Mouse (Mus musculus) embryonic facial prominence, embryonic 11.5 days (tissue): Measurements from ENCODE around the gene Stat6. TPM values are rescaled to one million over a fixed set of nuclear protein-coding genes. Genes with fewer than 3 reads are reported as not detected.

Experiments
- ATAC-seq: fragments of 200-750 bp; cut with Nextera tagmentation; replicated peaks from 2 replicates; pipeline ENCODE4 v1.8.0; 2017; ENCODE audit warnings: low read depth; ENCODE audit not compliant: insufficient number of reproducible peaks, low FRiP score, low TSS enrichment
- DNase-seq: peaks from one replicate; pipeline ENCODE4 v3.0.0-alpha.2; 2015; ENCODE audit warnings: low spot score
- H3K27ac ChIP-seq: fragments of 300-500 bp; sonication (generic); replicated peaks from 2 replicates; pipeline ENCODE4 v1.5.1; 2014; ENCODE audit warnings: mild to moderate bottlenecking, low read depth, low read length, control low read depth
- H3K27me3 ChIP-seq: fragments of 300-500 bp; sonication (generic); 2 replicates; pipeline ENCODE4 v1.6.1; 2014; ENCODE audit warnings: mild to moderate bottlenecking, low read length, moderate library complexity, mixed read lengths; ENCODE audit not compliant: control insufficient read depth, insufficient read depth
- H3K36me3 ChIP-seq: fragments of 300-500 bp; sonication (generic); replicated peaks from 2 replicates; pipeline ENCODE4 v1.6.1; 2014; ENCODE audit warnings: low read depth, mild to moderate bottlenecking, low read length, moderate library complexity, mixed read lengths; ENCODE audit not compliant: control insufficient read depth, insufficient read depth
- H3K4me1 ChIP-seq: fragments of 300-500 bp; sonication (generic); 2 replicates; pipeline ENCODE4 v1.6.1; 2014; ENCODE audit warnings: low read length, mixed read lengths; ENCODE audit not compliant: control insufficient read depth, insufficient read depth
- H3K4me2 ChIP-seq: fragments of 300-500 bp; sonication (generic); 2 replicates; pipeline ENCODE4 v1.6.1; 2014; ENCODE audit warnings: low read depth, mild to moderate bottlenecking, control low read depth, low read length, moderate library complexity
- H3K4me3 ChIP-seq: fragments of 300-500 bp; sonication (generic); 2 replicates; pipeline ENCODE4 v1.5.1; 2014; ENCODE audit warnings: low read depth, low read length, control low read depth
- H3K9ac ChIP-seq: fragments of 300-500 bp; sonication (generic); replicated peaks from 2 replicates; pipeline ENCODE4 v1.6.1; 2014; ENCODE audit warnings: mild to moderate bottlenecking, control low read depth, low read length
- H3K9me3 ChIP-seq: fragments of 300-500 bp; sonication (generic); replicated peaks from 2 replicates; pipeline ENCODE4 v1.6.1; 2016; ENCODE audit warnings: mild to moderate bottlenecking, low read length, inconsistent platforms, mixed read lengths; ENCODE audit not compliant: control insufficient read depth
- WGBS: fragments of 180-500 bp; shearing (Covaris S2); extraction: QIAGEN DNeasy Blood & Tissue Kit; methylation state at CpG from one replicate; pipeline ENCODE4 v1.1.7; 2014; 5-methylcytosine and 5-hydroxymethylcytosine counted together
- polyA plus RNA-seq: library from polyadenylated mRNA; unstranded; fragments of >200 nt; fragmentation: Nextera tagmentation; extraction: Ambion mirVana; gene quantifications from 2 replicates; pipeline ENCODE4 v1.2.1, GENCODE M21; 2014

Gene Stat6
- polyA plus RNA-seq, 1 experiment from 2014 or later: 8.2 TPM

DNA sequence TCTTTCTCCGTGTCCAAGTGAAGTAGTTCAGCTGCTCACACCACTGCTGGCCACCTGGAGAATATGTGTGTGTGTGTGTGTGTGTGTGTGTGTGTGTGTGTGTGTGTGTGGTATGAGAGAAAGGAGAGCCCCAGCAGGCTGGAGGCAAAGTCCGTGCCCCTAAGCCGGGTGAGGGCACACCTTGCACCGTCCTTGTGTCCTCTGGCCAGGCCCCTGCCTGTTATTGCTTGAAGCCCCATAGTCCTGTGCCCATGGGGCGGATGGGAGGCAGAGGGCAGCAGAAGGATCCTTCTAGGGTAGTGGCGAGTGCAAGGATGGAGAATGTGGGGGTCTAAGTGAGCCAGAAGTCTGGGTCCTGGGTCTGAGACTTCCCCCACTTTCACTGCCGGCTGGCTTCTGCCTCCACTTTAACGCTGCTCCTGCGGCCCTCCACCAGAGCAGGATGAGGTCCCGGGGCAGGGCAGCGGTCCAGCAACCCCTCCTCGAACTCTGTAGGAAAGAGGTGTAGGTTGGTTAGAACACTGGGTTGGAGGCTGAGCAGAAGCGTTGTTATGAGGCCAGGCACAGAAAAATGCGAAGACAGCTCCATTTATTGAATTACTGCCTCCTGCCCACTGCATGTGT lies 18.6 kb downstream of the Stat6 start:
- WGBS: 23% methylated on average over 14 of the region's 14 CpGs
- Histone ChIP-seq H3K9ac (no peak overlapping the region; the same call in 1 of the 2 replicates), H3K27ac (0 out of 2 replicates have a peak overlapping the region, but pooled peaks have one; percentile 28), H3K9me3 (no peaks in the 10 kb centered on the region), H3K4me3 (peak overlapping the region; percentile 6; the same call in 1 of the 2 replicates), H3K4me1 (peaks cover 26% of the 10 kb centered on the region), H3K4me2 (peak overlapping the region; percentile 27), H3K27me3 (peaks cover 2% of the 10 kb centered on the region; the same call in 1 of the 2 replicates), H3K36me3 (peaks cover 2% of the 10 kb centered on the region; the same call in 1 of the 2 replicates)
- ATAC-seq: no peak
- no peak for DNase-seq

DNA sequence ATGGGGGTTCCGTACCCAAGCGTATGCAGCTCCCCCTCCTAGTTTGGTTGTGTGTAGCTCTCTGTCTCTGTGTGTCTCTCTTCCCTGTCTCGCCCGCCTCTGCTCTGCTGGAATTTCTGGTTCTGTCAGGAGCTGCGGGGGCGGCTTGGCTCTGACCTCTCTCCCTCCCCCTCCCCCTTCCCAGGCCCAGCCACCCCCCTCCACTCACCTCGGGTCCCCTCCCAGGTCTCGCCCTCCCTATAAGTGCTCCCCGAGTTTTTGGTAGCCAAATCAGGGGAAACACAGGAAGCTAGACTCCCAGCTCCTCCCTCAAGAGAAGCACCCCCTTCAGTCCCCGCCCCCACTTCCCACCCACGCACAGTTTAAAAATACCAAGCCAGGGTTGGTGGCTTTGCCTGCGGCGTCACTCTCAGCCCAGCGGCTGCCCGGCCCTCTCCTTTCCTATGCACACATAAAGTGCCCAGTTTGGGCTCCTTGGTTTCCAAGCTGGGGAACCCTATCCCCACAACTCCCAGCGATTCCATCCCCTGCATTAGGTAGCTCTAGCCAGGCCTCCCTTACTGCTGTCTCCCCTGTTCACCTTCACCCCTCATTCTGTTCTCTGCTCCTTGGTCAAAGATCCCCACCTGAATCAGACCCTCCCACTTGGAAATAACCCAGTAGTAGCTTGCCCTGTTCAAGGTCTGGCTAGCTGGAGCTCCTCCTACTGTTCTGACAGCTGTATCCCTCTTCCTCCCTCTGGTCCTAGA lies 19.3 kb downstream of the Stat6 start:
- 8% methylated on average over 16 of the region's 16 CpGs for WGBS
- peaks cover 26% of the 10 kb centered on the region for H3K4me1 ChIP-seq
- peak overlapping the region; percentile 6; the same call in 1 of the 2 replicates for H3K4me3 ChIP-seq
- H3K9me3 ChIP-seq: no peaks in the 10 kb centered on the region
- H3K9ac ChIP-seq: peak overlapping the region; percentile 32
- H3K27me3 ChIP-seq: peaks cover 2% of the 10 kb centered on the region; the same call in 1 of the 2 replicates
- peaks cover 2% of the 10 kb centered on the region; the same call in 1 of the 2 replicates for H3K36me3 ChIP-seq
- peak overlapping the region; percentile 27 for H3K4me2 ChIP-seq
- DNase-seq (peak; percentile 61), ATAC-seq (no peak)
- H3K27ac ChIP-seq: peak overlapping the region; percentile 67

DNA sequence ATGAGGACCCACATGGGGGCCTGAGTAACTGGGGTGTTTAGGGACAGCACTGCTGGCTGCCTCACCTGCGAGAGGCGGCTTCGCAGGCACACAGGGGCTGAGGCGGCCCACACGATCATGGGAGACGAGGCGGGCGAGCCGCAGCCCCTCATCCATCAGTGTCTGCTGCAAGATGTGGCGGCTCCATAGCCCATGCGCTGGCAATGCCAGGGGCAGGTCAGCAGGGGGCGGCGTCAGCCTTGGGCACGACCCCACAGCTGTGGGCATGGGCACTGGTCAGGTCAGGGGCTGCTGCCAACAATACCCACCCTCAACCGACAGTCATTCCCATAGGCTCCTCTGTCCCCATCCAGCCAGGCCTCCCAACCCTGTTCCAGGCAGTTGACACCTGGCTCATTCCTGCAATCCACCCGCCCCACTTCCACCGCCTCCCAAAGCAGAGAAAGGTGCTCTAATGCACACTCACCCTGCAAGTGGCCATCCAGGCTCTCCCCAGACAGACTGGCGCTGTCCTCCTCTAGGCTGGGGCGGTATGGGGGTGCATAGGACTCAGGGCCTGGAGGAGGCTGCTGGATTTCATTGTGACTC lies 20.0 kb downstream of the Stat6 start:
- WGBS: 31% methylated on average over 19 of the region's 19 CpGs
- peak overlapping the region; percentile 12 for H3K4me3 ChIP-seq
- peaks cover 26% of the 10 kb centered on the region for H3K4me1 ChIP-seq
- peak overlapping the region; percentile 32; the same call in 1 of the 2 replicates for H3K9ac ChIP-seq
- DNase-seq (peak; percentile 33), ATAC-seq (no peak)
- H3K27me3 ChIP-seq: peaks cover 2% of the 10 kb centered on the region; the same call in 1 of the 2 replicates
- H3K4me2 ChIP-seq: peak overlapping the region; percentile 27
- H3K27ac ChIP-seq: peak overlapping the region; percentile 67
- H3K9me3 ChIP-seq: no peaks in the 10 kb centered on the region
- H3K36me3 ChIP-seq: peaks cover 2% of the 10 kb centered on the region; the same call in 1 of the 2 replicates

DNA sequence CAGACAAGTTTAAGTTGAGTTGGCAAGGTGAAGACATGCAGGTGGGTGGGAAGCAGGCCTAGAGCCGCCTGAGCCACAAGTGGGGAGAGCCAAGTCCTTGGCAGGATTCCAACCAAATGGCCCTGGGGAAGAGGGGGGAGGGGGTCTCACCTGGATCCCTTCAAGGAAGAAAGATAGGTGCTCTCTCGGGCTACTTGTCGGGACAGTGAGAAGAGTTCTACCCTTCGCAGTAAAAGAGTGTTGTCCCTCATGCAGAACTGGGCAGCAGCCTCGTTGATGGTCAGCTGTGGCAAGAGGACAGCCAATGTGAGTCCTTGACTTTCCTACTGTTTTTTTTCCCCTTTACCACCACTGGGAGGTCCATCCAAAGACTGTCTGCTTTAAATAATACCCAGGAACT lies 20.8 kb downstream of the Stat6 start:
- H3K27me3 ChIP-seq: peaks cover 2% of the 10 kb centered on the region; the same call in 1 of the 2 replicates

DNA sequence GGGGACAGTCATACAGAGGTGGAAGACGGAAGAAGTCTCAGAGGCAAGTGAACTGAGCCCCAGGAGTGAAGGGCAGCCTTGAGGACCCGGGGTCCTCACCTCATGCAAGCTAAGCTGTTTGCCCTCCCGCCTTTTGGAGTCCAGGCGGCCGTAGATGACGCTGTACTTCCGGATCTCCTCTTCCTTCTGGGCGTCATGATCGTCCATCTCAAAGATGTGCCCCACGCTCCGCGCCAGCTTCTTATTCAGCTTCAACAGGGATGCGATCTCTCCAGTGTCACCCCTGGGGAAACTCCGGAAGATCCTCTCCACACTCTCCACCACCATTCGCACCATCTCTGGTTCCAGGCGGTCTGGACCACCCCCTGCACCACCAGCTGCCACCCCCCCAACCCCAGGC lies 21.4 kb downstream of the Stat6 start:
- Histone ChIP-seq H3K9me3 (no peaks in the 10 kb centered on the region), H3K27ac (no peak overlapping the region), H3K9ac (no peak overlapping the region; the same call in none of the 2 replicates), H3K4me3 (peak overlapping the region; percentile 16; the same call in 1 of the 2 replicates), H3K27me3 (peaks cover 2% of the 10 kb centered on the region; the same call in 1 of the 2 replicates), H3K4me1 (peaks cover 30% of the 10 kb centered on the region), H3K4me2 (peak overlapping the region; percentile 29), H3K36me3 (peaks cover 2% of the 10 kb centered on the region; the same call in 1 of the 2 replicates)
- no peak for DNase-seq
- no peak for ATAC-seq
- WGBS: 24% methylated on average over 16 of the region's 16 CpGs

More for the DNA sequence above, 20.8 kb downstream of the Stat6 start:
- H3K9ac ChIP-seq: no peak overlapping the region; the same call in none of the 2 replicates
- H3K9me3 ChIP-seq: no peaks in the 10 kb centered on the region
- ATAC-seq: no peak
- H3K27ac ChIP-seq: no peak overlapping the region
- H3K4me1 ChIP-seq: peaks cover 28% of the 10 kb centered on the region
- 23% methylated on average over 5 of the region's 5 CpGs for WGBS
- DNase-seq: no peak
- H3K36me3 ChIP-seq: peaks cover 2% of the 10 kb centered on the region; the same call in 1 of the 2 replicates
- no peak overlapping the region; the same call in 1 of the 2 replicates for H3K4me2 ChIP-seq
- H3K4me3 ChIP-seq: no peak overlapping the region

DNA sequence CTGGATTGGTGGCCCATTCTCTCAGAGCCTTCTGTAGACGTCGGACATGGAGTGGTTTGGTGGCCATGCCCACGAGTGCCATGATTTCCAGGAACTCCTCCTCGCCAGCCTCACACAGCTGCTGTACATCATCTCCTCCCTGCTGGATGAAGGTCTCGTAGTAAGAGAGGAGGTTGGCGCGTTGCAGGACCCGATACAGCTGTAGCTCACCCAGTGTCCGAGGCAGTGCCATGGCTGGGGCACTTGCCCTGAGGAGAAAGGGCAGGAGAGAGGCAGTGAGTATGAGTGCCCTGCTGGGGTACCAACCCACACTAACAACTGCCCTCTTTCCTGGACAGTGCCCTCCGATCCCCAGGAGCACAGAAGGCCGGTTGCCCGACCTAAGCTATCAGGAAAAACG lies 22.1 kb downstream of the Stat6 start:
- 23% methylated on average over 13 of the region's 13 CpGs for WGBS
- no peak overlapping the region for H3K27ac ChIP-seq
- H3K4me1 ChIP-seq: peaks cover 32% of the 10 kb centered on the region
- peak overlapping the region; percentile 80 for H3K4me3 ChIP-seq
- peaks cover 2% of the 10 kb centered on the region; the same call in 1 of the 2 replicates for H3K36me3 ChIP-seq
- peak overlapping the region; percentile 2; the same call in 1 of the 2 replicates for H3K9ac ChIP-seq
- H3K27me3 ChIP-seq: peaks cover 2% of the 10 kb centered on the region; the same call in 1 of the 2 replicates
- no peaks in the 10 kb centered on the region for H3K9me3 ChIP-seq
- no peak for ATAC-seq
- no peak for DNase-seq
- H3K4me2 ChIP-seq: peak overlapping the region; percentile 58

DNA sequence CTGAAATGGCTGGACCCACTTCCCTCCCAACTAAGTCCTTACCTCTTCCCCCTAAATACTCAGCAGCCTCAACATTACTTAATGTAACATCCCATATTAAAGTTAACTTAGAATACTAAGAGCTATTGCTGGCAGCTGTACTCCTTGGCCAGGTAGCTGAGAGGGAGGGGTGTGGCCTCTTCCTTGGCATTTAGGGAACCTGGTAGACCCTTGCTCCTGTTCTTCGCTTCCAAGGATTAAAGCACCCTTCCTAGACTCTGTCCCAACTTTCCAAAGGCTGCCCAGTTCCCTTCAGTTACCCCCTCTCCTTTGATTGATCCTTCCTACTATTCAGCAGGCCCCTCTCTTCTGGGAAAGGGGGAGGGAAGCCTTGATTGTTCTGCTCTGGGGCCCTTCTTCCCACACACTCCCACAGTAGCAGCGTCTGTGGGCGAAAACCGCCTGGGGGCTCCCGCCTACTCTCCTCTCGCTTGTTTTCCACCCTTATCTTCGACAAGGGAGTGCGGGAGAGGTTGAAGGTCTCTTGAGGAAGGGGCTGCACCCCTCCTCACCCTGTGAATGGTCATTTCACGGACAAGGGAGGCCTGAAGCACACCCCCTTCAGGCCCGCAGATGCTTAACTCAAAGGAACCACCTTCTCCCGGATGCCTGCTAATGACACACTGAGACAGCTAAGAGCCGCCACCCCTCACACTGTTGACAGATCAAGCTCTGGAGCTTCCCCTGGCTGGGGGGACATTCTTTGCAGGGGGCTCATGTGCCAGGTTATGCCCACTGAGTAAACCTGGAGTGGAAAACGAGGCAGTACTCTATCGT lies 22.8 kb downstream of the Stat6 start:
- Histone ChIP-seq H3K36me3 (peaks cover 2% of the 10 kb centered on the region; the same call in 1 of the 2 replicates), H3K27ac (peak overlapping the region; percentile 99), H3K4me2 (peak overlapping the region; percentile 58), H3K27me3 (peaks cover 2% of the 10 kb centered on the region; the same call in 1 of the 2 replicates), H3K9ac (peak overlapping the region; percentile 90), H3K4me1 (peaks cover 32% of the 10 kb centered on the region), H3K9me3 (no peaks in the 10 kb centered on the region), H3K4me3 (peak overlapping the region; percentile 80)
- WGBS: 2% methylated on average over 14 of the region's 14 CpGs
- ATAC-seq: no peak
- DNase-seq: peak; percentile 48
